Mouse (Mus musculus): ENCODE measurements at regions not wholly inside any gene's neighbourhood (a gene's known extent, or its start where the extent isn't known, plus 50 kb on each side); places are given as distances from the start of the nearest gene placed in this dataset.

DNA sequence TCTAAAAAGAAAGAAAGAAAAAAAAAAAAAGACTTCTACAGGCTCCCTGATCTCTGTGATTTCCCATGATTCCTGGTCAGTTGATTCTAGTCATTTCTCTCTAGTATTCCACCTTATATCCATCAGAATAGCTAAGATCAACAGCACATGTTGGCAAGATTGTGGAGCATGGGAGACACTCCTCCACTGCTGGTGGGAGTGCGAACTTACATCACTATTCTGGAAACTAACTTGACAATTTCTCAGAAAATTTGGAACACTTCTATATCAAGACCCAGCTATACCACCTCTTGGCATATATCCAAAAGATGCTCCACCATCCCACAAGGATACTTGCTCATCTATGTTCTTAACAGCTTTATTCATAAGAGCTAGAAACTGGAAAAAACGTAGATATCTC, 3266.0 kb upstream of the Lrrc6 start:
- H3K4me3 ChIP-seq (ENCODE audit: low read depth, low read length), result no peak overlapping the region
- no peak overlapping the region for H3K27ac ChIP-seq (ENCODE audit: low read depth, low read length)
- DNase-seq (ENCODE audit: low spot score) (no peak), ATAC-seq (ENCODE audit: low FRiP score) (no peak)
- TF ChIP-seq CTCF (IDR thresholded peaks at IDR 0.05), result no peak
- H3K36me3 ChIP-seq (ENCODE audit: insufficient read depth, low read length), result no peaks in the 10 kb centered on the region
- no peaks in the 10 kb centered on the region for H3K4me1 ChIP-seq (ENCODE audit: insufficient read depth, low read length)
- H3K9ac ChIP-seq (replicated peaks; ENCODE audit: low read length, poor library complexity, severe bottlenecking), result no peak overlapping the region
- H3K27me3 ChIP-seq (ENCODE audit: insufficient read depth, low read length), result no peaks in the 10 kb centered on the region; the same call in 1 of the 2 replicates
- WGBS, result 90% methylated on average over 2 of the region's 2 CpGs
- no peak overlapping the region for H3K4me2 ChIP-seq (ENCODE audit: low read depth, low read length, poor library complexity, severe bottlenecking)
- H3K9me3 ChIP-seq (ENCODE audit: low read length), result no peaks in the 10 kb centered on the region

DNA sequence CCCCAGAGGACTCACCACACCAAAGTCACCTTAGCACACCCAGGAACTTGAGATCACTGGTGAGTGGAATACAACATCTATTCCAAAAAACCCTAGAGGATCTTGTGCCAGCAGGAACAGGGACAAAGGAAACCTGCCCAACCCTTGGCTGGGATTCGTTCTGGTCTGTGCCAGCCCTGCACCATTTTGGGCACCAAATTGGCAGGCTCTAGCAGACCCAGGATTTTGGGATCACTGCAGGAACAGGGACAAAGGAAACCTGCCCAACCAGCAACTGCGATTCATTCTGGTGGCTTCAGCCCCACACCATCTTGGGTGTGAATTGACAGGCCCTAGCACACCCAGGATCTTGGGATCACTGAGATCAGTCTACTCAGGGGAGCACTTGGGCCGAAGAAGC, 3251.9 kb upstream of the Lrrc6 start:
- no peak overlapping the region for H3K4me2 ChIP-seq (ENCODE audit: low read depth, low read length, poor library complexity, severe bottlenecking)
- no peaks in the 10 kb centered on the region for H3K4me1 ChIP-seq (ENCODE audit: insufficient read depth, low read length)
- H3K9ac ChIP-seq (replicated peaks; ENCODE audit: low read length, poor library complexity, severe bottlenecking), result no peak overlapping the region
- H3K4me3 ChIP-seq (ENCODE audit: low read depth, low read length), result no peak overlapping the region
- 90% methylated on average over 3 of the region's 3 CpGs for WGBS
- H3K36me3 ChIP-seq (ENCODE audit: insufficient read depth, low read length), result no peaks in the 10 kb centered on the region
- no peaks in the 10 kb centered on the region for H3K27me3 ChIP-seq (ENCODE audit: insufficient read depth, low read length)
- no peaks in the 10 kb centered on the region for H3K9me3 ChIP-seq (ENCODE audit: low read length)
- ATAC-seq (ENCODE audit: low FRiP score), result no peak
- no peak for DNase-seq (ENCODE audit: low spot score)
- no peak overlapping the region for H3K27ac ChIP-seq (ENCODE audit: low read depth, low read length)
- TF ChIP-seq CTCF (IDR thresholded peaks at IDR 0.05), result no peak

GRCm38 (mm10) chr15:69714680-69715079, 3214.0 kb upstream of the Lrrc6 start:
- Histone ChIP-seq H3K27ac (ENCODE audit: low read depth, low read length) (no peak overlapping the region), H3K4me3 (ENCODE audit: low read depth, low read length) (no peak overlapping the region), H3K36me3 (ENCODE audit: insufficient read depth, low read length) (no peaks in the 10 kb centered on the region), H3K9me3 (ENCODE audit: low read length) (no peaks in the 10 kb centered on the region), H3K4me1 (ENCODE audit: insufficient read depth, low read length) (no peaks in the 10 kb centered on the region), H3K9ac (replicated peaks; ENCODE audit: low read length, poor library complexity, severe bottlenecking) (no peak overlapping the region), H3K4me2 (ENCODE audit: low read depth, low read length, poor library complexity, severe bottlenecking) (no peak overlapping the region), H3K27me3 (ENCODE audit: insufficient read depth, low read length) (no peaks in the 10 kb centered on the region)
- ATAC-seq (ENCODE audit: low FRiP score) (no peak), DNase-seq (ENCODE audit: low spot score) (peak; percentile 60)
- TF ChIP-seq CTCF (IDR thresholded peaks at IDR 0.05), result no peak
- WGBS, result 64% methylated on average over 2 of the region's 2 CpGs

- H3K9me3 ChIP-seq (ENCODE audit: low read length), result no peaks in the 10 kb centered on the region
- no peak overlapping the region for H3K27ac ChIP-seq (ENCODE audit: low read depth, low read length)
- no peak for ATAC-seq (ENCODE audit: low FRiP score)
- H3K36me3 ChIP-seq (ENCODE audit: insufficient read depth, low read length), result no peaks in the 10 kb centered on the region
- H3K4me3 ChIP-seq (ENCODE audit: low read depth, low read length), result no peak overlapping the region
- no peak for DNase-seq (ENCODE audit: low spot score)
- no peak overlapping the region for H3K9ac ChIP-seq (replicated peaks; ENCODE audit: low read length, poor library complexity, severe bottlenecking)
- H3K4me2 ChIP-seq (ENCODE audit: low read depth, low read length, poor library complexity, severe bottlenecking), result no peak overlapping the region
- no peak for TF ChIP-seq CTCF (IDR thresholded peaks at IDR 0.05)
- no peaks in the 10 kb centered on the region for H3K4me1 ChIP-seq (ENCODE audit: insufficient read depth, low read length)
- no peaks in the 10 kb centered on the region for H3K27me3 ChIP-seq (ENCODE audit: insufficient read depth, low read length)
These were observed 3213.2 kb upstream of the Lrrc6 start for GRCm38 (mm10) chr15:69713900-69714299.

DNA sequence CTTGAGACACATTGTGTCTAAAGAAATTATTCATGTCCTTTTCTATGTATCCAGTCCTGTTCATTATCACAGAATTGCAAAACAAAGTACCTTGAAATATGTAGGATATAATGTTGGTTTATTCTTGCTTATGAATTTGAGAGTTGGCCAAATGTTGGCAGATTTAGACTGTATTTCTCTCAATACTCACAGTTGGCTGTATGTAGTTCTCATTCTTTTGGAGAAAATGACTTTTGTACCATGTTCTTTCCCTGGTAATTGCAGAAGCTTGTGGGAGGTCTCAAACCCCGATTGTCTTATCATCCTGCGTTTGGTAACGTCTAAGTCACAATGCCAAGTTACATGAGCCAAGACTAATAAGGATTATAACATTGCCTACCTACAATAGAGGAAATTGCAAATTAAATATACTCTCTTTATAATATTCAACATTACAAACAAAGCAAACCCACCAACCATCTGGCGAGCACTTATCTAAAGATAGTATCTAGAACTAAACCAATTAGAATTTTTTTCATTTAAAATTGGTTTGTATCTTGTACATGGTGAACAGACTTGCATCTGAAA, 3195.0 kb upstream of the Lrrc6 start:
- Histone ChIP-seq H3K27ac (ENCODE audit: low read depth, low read length) (no peak overlapping the region), H3K4me2 (ENCODE audit: low read depth, low read length, poor library complexity, severe bottlenecking) (no peak overlapping the region), H3K9ac (replicated peaks; ENCODE audit: low read length, poor library complexity, severe bottlenecking) (no peak overlapping the region), H3K36me3 (ENCODE audit: insufficient read depth, low read length) (no peaks in the 10 kb centered on the region), H3K27me3 (ENCODE audit: insufficient read depth, low read length) (no peaks in the 10 kb centered on the region), H3K9me3 (ENCODE audit: low read length) (no peaks in the 10 kb centered on the region), H3K4me3 (ENCODE audit: low read depth, low read length) (no peak overlapping the region), H3K4me1 (ENCODE audit: insufficient read depth, low read length) (no peaks in the 10 kb centered on the region)
- no peak for ATAC-seq (ENCODE audit: low FRiP score)
- no peak for TF ChIP-seq CTCF (IDR thresholded peaks at IDR 0.05)
- no peak for DNase-seq (ENCODE audit: low spot score)
- WGBS, result 76% methylated on average over 4 of the region's 4 CpGs

- H3K27ac ChIP-seq (ENCODE audit: low read depth, low read length), result no peak overlapping the region
- TF ChIP-seq CTCF (IDR thresholded peaks at IDR 0.05), result no peak
- H3K36me3 ChIP-seq (ENCODE audit: insufficient read depth, low read length), result no peaks in the 10 kb centered on the region
These were observed 3189.8 kb upstream of the Lrrc6 start for GRCm38 (mm10) chr15:69690501-69690900.

More at GRCm38 (mm10) chr15:69690501-69690900, 3189.8 kb upstream of the Lrrc6 start:
- ATAC-seq (ENCODE audit: low FRiP score) (no peak), DNase-seq (ENCODE audit: low spot score) (no peak)
- no peak overlapping the region for H3K4me2 ChIP-seq (ENCODE audit: low read depth, low read length, poor library complexity, severe bottlenecking)
- H3K4me1 ChIP-seq (ENCODE audit: insufficient read depth, low read length), result no peaks in the 10 kb centered on the region
- no peaks in the 10 kb centered on the region for H3K27me3 ChIP-seq (ENCODE audit: insufficient read depth, low read length)
- no peak overlapping the region for H3K9ac ChIP-seq (replicated peaks; ENCODE audit: low read length, poor library complexity, severe bottlenecking)
- no peaks in the 10 kb centered on the region for H3K9me3 ChIP-seq (ENCODE audit: low read length)
- no peak overlapping the region for H3K4me3 ChIP-seq (ENCODE audit: low read depth, low read length)

Measured in midbrain, postnatal 0 days (tissue).